Mouse (Mus musculus): ENCODE data around the gene Wdr20rt. TPM values are rescaled to one million over a fixed set of nuclear protein-coding genes. Genes with fewer than 3 reads are reported as not detected.
"Not testable (repeated sequence)": the region's sequence is repeated elsewhere in the genome, so short reads cannot be mapped to it uniquely, and the experiment has no call there.

Gene Wdr20rt
- polyA plus RNA-seq, 1 experiment from 2014 or later = not detected

GRCm38 (mm10) chr12:65229041-65229440, 3.7 kb downstream of the Wdr20rt start:
- Histone ChIP-seq H3K4me2 (ENCODE audit: low read length) (no peak overlapping the region), H3K27ac (replicated peaks in 1 of 2; ENCODE audit: control insufficient read depth in 1 of 2, insufficient read depth in 1 of 2, low read depth in 2 of 2, low read length in 2 of 2) (no peak overlapping the region), H3K36me3 (ENCODE audit: control insufficient read depth, insufficient read depth, low read length) (no peaks in the 10 kb centered on the region), H3K4me1 (ENCODE audit: control insufficient read depth in 2 of 2, insufficient read depth in 2 of 2, low read length in 2 of 2) (no peaks in the 10 kb centered on the region), H3K9me3 (ENCODE audit: control insufficient read depth, low read length) (0 out of 2 replicates have a peak, but pooled peaks cover 7% of the 10 kb centered on the region), H3K9ac (ENCODE audit: low read length) (no peak overlapping the region), H3K27me3 (ENCODE audit: control insufficient read depth, insufficient read depth, low read length) (no peaks in the 10 kb centered on the region), H3K4me3 (ENCODE audit: control insufficient read depth in 1 of 2, insufficient read depth in 1 of 2, low read depth in 1 of 2, low read length in 2 of 2) (no peak overlapping the region)
- no peak for ATAC-seq (ENCODE audit: insufficient number of reproducible peaks, insufficient read depth, low FRiP score, low read depth)

- H3K27ac ChIP-seq (replicated peaks in 1 of 2; ENCODE audit: control insufficient read depth in 1 of 2, insufficient read depth in 1 of 2, low read depth in 2 of 2, low read length in 2 of 2); H3K9me3 ChIP-seq (ENCODE audit: control insufficient read depth, low read length); H3K9ac ChIP-seq (ENCODE audit: low read length); H3K36me3 ChIP-seq (ENCODE audit: control insufficient read depth, insufficient read depth, low read length); H3K4me3 ChIP-seq (ENCODE audit: control insufficient read depth in 1 of 2, insufficient read depth in 1 of 2, low read depth in 1 of 2, low read length in 2 of 2); ATAC-seq (ENCODE audit: insufficient number of reproducible peaks, insufficient read depth, low FRiP score, low read depth); H3K4me1 ChIP-seq (ENCODE audit: control insufficient read depth in 2 of 2, insufficient read depth in 2 of 2, low read length in 2 of 2); H3K4me2 ChIP-seq (ENCODE audit: low read length); H3K27me3 ChIP-seq (ENCODE audit: control insufficient read depth, insufficient read depth, low read length): not testable (repeated sequence)
- WGBS = 76% methylated on average over 2 of the region's 2 CpGs
Measured at GRCm38 (mm10) chr12:65232801-65233200, 7.5 kb downstream of the Wdr20rt start.

- H3K4me3 ChIP-seq (ENCODE audit: control insufficient read depth in 1 of 2, insufficient read depth in 1 of 2, low read depth in 1 of 2, low read length in 2 of 2) = no peak overlapping the region
- no peaks in the 10 kb centered on the region for H3K27me3 ChIP-seq (ENCODE audit: control insufficient read depth, insufficient read depth, low read length)
- WGBS = 76% methylated on average over 10 of the region's 10 CpGs
- H3K9ac ChIP-seq (ENCODE audit: low read length) = no peak overlapping the region
- no peak overlapping the region for H3K4me2 ChIP-seq (ENCODE audit: low read length)
- H3K4me1 ChIP-seq (ENCODE audit: control insufficient read depth in 2 of 2, insufficient read depth in 2 of 2, low read length in 2 of 2) = no peaks in the 10 kb centered on the region
- H3K36me3 ChIP-seq (ENCODE audit: control insufficient read depth, insufficient read depth, low read length) = no peaks in the 10 kb centered on the region
- no peak overlapping the region for H3K27ac ChIP-seq (replicated peaks in 1 of 2; ENCODE audit: control insufficient read depth in 1 of 2, insufficient read depth in 1 of 2, low read depth in 2 of 2, low read length in 2 of 2)
- ATAC-seq (ENCODE audit: insufficient number of reproducible peaks, insufficient read depth, low FRiP score, low read depth) = no peak
- H3K9me3 ChIP-seq (ENCODE audit: control insufficient read depth, low read length) = no peaks in the 10 kb centered on the region
Measured at GRCm38 (mm10) chr12:65250116-65250738, 24.9 kb downstream of the Wdr20rt start.

DNA sequence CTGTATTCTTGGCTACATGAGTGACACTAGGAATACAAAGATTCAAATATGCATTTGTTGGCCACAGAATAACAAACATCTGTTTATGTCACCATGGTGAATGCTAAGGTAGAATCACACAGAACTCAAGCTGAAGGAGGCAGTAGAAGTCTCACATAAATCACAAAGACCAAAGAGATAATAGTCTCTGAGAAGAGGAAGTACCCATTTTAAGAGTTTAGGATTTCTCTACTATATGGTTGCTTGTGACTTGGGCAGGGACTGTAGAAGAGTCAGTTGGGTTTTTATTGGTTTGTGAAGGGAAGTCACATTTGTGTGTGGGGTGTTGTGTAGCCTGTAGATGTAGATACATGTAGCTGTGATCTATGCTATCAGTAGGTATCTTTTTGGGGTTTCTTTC, 31.6 kb downstream of the Wdr20rt start:
- H3K4me3 ChIP-seq (ENCODE audit: control insufficient read depth in 1 of 2, insufficient read depth in 1 of 2, low read depth in 1 of 2, low read length in 2 of 2) = no peak overlapping the region
- H3K9ac ChIP-seq (ENCODE audit: low read length) = no peak overlapping the region
- H3K27me3 ChIP-seq (ENCODE audit: control insufficient read depth, insufficient read depth, low read length) = no peaks in the 10 kb centered on the region
- ATAC-seq (ENCODE audit: insufficient number of reproducible peaks, insufficient read depth, low FRiP score, low read depth) = no peak
- H3K27ac ChIP-seq (replicated peaks in 1 of 2; ENCODE audit: control insufficient read depth in 1 of 2, insufficient read depth in 1 of 2, low read depth in 2 of 2, low read length in 2 of 2) = no peak overlapping the region
- H3K36me3 ChIP-seq (ENCODE audit: control insufficient read depth, insufficient read depth, low read length) = no peaks in the 10 kb centered on the region
- no peaks in the 10 kb centered on the region for H3K9me3 ChIP-seq (ENCODE audit: control insufficient read depth, low read length)
- H3K4me1 ChIP-seq (ENCODE audit: control insufficient read depth in 2 of 2, insufficient read depth in 2 of 2, low read length in 2 of 2) = peaks cover 0 to 11% of the 10 kb centered on the region in 2 experiments; a peak in 2 of 4 replicates
- H3K4me2 ChIP-seq (ENCODE audit: low read length) = no peak overlapping the region

GRCm38 (mm10) chr12:65258212-65259138, 33.2 kb downstream of the Wdr20rt start:
- no peaks in the 10 kb centered on the region for H3K9me3 ChIP-seq (ENCODE audit: control insufficient read depth, low read length)
- peak overlapping the region; percentile 49 for H3K9ac ChIP-seq (ENCODE audit: low read length)
- H3K4me2 ChIP-seq (ENCODE audit: low read length) = peak overlapping the region; percentile 57
- no peaks in the 10 kb centered on the region for H3K27me3 ChIP-seq (ENCODE audit: control insufficient read depth, insufficient read depth, low read length)
- no peaks in the 10 kb centered on the region for H3K36me3 ChIP-seq (ENCODE audit: control insufficient read depth, insufficient read depth, low read length)
- H3K4me1 ChIP-seq (ENCODE audit: control insufficient read depth in 2 of 2, insufficient read depth in 2 of 2, low read length in 2 of 2) = peaks cover 0 to 11% of the 10 kb centered on the region in 2 experiments; a peak in 2 of 4 replicates
- peak; percentile 59; the same call in 1 of the 2 replicates for ATAC-seq (ENCODE audit: insufficient number of reproducible peaks, insufficient read depth, low FRiP score, low read depth)
- H3K4me3 ChIP-seq (ENCODE audit: control insufficient read depth in 1 of 2, insufficient read depth in 1 of 2, low read depth in 1 of 2, low read length in 2 of 2) = peak overlapping the region; percentile 29 to 35
- 27% methylated on average over 19 of the region's 19 CpGs for WGBS
- H3K27ac ChIP-seq (replicated peaks in 1 of 2; ENCODE audit: control insufficient read depth in 1 of 2, insufficient read depth in 1 of 2, low read depth in 2 of 2, low read length in 2 of 2) = peak overlapping the region; percentile 66 to 80

DNA sequence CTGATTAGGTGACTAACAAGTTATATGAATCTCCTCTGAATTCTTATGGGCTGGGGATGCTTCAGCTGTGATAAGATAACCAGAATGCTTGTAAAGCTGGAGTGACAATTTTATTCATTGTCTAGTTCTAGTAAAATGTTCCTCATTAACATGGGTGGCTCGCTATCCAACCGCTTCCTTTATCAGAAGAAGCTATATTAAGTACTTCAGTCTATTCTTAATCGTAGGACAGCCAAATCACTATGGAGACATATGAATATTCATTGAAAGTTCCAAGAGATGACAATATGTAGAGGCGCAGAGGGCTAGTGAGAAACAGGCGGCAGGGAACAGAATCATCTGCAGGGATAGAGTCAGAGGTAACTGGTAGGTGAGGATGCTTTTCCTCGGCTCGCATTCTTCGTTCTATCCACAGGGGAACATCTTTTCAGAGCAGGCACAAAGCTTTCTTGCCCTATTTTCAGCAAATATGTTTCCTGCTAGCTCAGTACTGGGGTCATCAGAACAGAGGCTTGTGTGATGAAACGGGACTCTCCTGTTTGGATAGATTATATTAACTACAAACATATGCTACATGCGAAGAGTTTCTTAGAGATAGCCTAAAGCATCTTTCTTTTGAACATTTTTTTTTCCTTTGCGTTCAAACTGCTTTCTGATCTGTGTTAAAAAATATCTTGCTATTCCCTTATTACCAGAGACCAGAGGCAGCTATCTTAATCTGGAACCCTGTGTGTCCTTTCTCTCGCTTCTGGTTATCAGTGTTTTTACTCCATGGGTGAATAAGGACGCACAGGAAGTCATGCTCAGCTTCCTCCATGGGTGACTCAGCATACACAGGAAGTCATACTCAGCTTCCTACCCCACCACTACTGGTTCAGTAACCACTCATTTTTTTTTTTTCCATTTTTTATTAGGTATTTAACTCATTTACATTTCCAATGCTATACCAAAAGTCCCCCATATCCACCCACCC, 34.1 kb downstream of the Wdr20rt start:
- Histone ChIP-seq H3K4me3 (ENCODE audit: control insufficient read depth in 1 of 2, insufficient read depth in 1 of 2, low read depth in 1 of 2, low read length in 2 of 2) (peak overlapping the region; percentile 29 to 35; a peak in 3 of 4 replicates), H3K4me1 (ENCODE audit: control insufficient read depth in 2 of 2, insufficient read depth in 2 of 2, low read length in 2 of 2) (peaks cover 0 to 11% of the 10 kb centered on the region in 2 experiments; a peak in 2 of 4 replicates), H3K36me3 (ENCODE audit: control insufficient read depth, insufficient read depth, low read length) (no peaks in the 10 kb centered on the region), H3K4me2 (ENCODE audit: low read length) (peak overlapping the region; percentile 57), H3K27me3 (ENCODE audit: control insufficient read depth, insufficient read depth, low read length) (no peaks in the 10 kb centered on the region), H3K9ac (ENCODE audit: low read length) (peak overlapping the region; percentile 49), H3K27ac (replicated peaks in 1 of 2; ENCODE audit: control insufficient read depth in 1 of 2, insufficient read depth in 1 of 2, low read depth in 2 of 2, low read length in 2 of 2) (no peak overlapping the region), H3K9me3 (ENCODE audit: control insufficient read depth, low read length) (no peaks in the 10 kb centered on the region)
- WGBS = 61% methylated on average over 13 of the region's 13 CpGs
- ATAC-seq (ENCODE audit: insufficient number of reproducible peaks, insufficient read depth, low FRiP score, low read depth) = no peak

- H3K9me3 ChIP-seq (ENCODE audit: control insufficient read depth, low read length) = no peaks in the 10 kb centered on the region
Measured at GRCm38 (mm10) chr12:65268311-65268984, 43.1 kb downstream of the Wdr20rt start.

More at GRCm38 (mm10) chr12:65268311-65268984, 43.1 kb downstream of the Wdr20rt start:
- WGBS = 75% methylated on average over 5 of the region's 5 CpGs
- no peaks in the 10 kb centered on the region for H3K27me3 ChIP-seq (ENCODE audit: control insufficient read depth, insufficient read depth, low read length)
- H3K36me3 ChIP-seq (ENCODE audit: control insufficient read depth, insufficient read depth, low read length) = no peaks in the 10 kb centered on the region
- H3K4me1 ChIP-seq (ENCODE audit: control insufficient read depth in 2 of 2, insufficient read depth in 2 of 2, low read length in 2 of 2) = no peaks in the 10 kb centered on the region
- H3K4me3 ChIP-seq (ENCODE audit: control insufficient read depth in 1 of 2, insufficient read depth in 1 of 2, low read depth in 1 of 2, low read length in 2 of 2) = no peak overlapping the region
- no peak overlapping the region for H3K27ac ChIP-seq (replicated peaks in 1 of 2; ENCODE audit: control insufficient read depth in 1 of 2, insufficient read depth in 1 of 2, low read depth in 2 of 2, low read length in 2 of 2)
- no peak overlapping the region for H3K9ac ChIP-seq (ENCODE audit: low read length)
- no peak overlapping the region for H3K4me2 ChIP-seq (ENCODE audit: low read length)
- ATAC-seq (ENCODE audit: insufficient number of reproducible peaks, insufficient read depth, low FRiP score, low read depth) = no peak
